Comparison of ENCODE assay signal across 28 mouse cellular contexts in genomic region chr3:9408896-9409295, GRCm38 (mm10).
"Had no signal": no experiment of that assay in that cellular context is flagged by ENCODE, and none has a peak within 500 bp of the region (broad histone marks: within the 10 kb centered on the region; RNA-seq: fewer than 3 reads in every experiment).

No protein-coding gene starts in this region.

- H3K4me1 ChIP-seq: limb, embryonic 12.5 days; neural tube, embryonic 12.5 days had no signal

- DNase-seq: left cerebral cortex, postnatal 4 days; liver; liver, embryonic 13.5 days; liver, postnatal 0 days; lung, adult 18-20 months; lung, adult 2 months; lung, embryonic 14.5 days; lung, postnatal 10 days; lung, postnatal 14 days; lung, postnatal 36 days; lung, postnatal 4 days; midbrain, embryonic 14.5 days had no signal

- H3K27me3 ChIP-seq: limb, embryonic 12.5 days; limb, embryonic 13.5 days; limb, embryonic 15.5 days; liver, embryonic 12.5 days; liver, embryonic 13.5 days; liver, embryonic 15.5 days; lung, embryonic 15.5 days; midbrain, embryonic 12.5 days; midbrain, embryonic 13.5 days; midbrain, embryonic 15.5 days; neural tube, embryonic 12.5 days; neural tube, embryonic 13.5 days had no signal

- H3K4me3 ChIP-seq: limb, embryonic 10.5 days; limb, embryonic 12.5 days; limb, embryonic 13.5 days; limb, embryonic 15.5 days; liver, embryonic 12.5 days; liver, embryonic 13.5 days; liver, embryonic 15.5 days; lung, embryonic 15.5 days; megakaryocyte, embryonic 14.5 days; midbrain, embryonic 10.5 days; midbrain, embryonic 12.5 days; midbrain, embryonic 13.5 days; midbrain, embryonic 15.5 days; myocyte; neural tube, embryonic 12.5 days; neural tube, embryonic 13.5 days had no signal

- H3K36me3 ChIP-seq: limb, embryonic 10.5 days; limb, embryonic 12.5 days; limb, embryonic 13.5 days; limb, embryonic 15.5 days; liver, embryonic 12.5 days; liver, embryonic 13.5 days; liver, embryonic 15.5 days; lung, embryonic 15.5 days; midbrain, embryonic 10.5 days; midbrain, embryonic 12.5 days; midbrain, embryonic 13.5 days; midbrain, embryonic 15.5 days; neural tube, embryonic 12.5 days; neural tube, embryonic 13.5 days had no signal

- H3K27ac ChIP-seq: limb, embryonic 10.5 days; limb, embryonic 12.5 days; limb, embryonic 13.5 days; limb, embryonic 15.5 days; liver, embryonic 12.5 days; liver, embryonic 13.5 days; liver, embryonic 14.5 days; liver, embryonic 15.5 days; lung, embryonic 15.5 days; midbrain, embryonic 10.5 days; midbrain, embryonic 12.5 days; midbrain, embryonic 13.5 days; midbrain, embryonic 15.5 days; neural tube, embryonic 12.5 days; neural tube, embryonic 13.5 days had no signal

- H3K9me3 ChIP-seq: limb, embryonic 10.5 days; limb, embryonic 13.5 days; limb, embryonic 15.5 days; liver, embryonic 12.5 days; liver, embryonic 13.5 days; liver, embryonic 15.5 days; lung, embryonic 15.5 days; midbrain, embryonic 10.5 days; midbrain, embryonic 12.5 days; midbrain, embryonic 13.5 days; midbrain, embryonic 15.5 days; neural tube, embryonic 12.5 days; neural tube, embryonic 13.5 days had no signal
